Mouse (Mus musculus): ENCODE data around the gene Fgf9. TPM values are rescaled to one million over a fixed set of nuclear protein-coding genes. Genes with fewer than 3 reads are reported as not detected.

Gene Fgf9
- total RNA-seq, 2 experiments from 2014 or later: 17.2 to 18.4 TPM

Other genes with a start within 250 kb of the Fgf9 start
- under 1 TPM; 0.32 to 0.58 TPM for gene Ska3, start 244.4 kb upstream of the Fgf9 start, total RNA-seq (2021)
- 10 to 100 TPM; 64.5 to 72.0 TPM for gene Mrpl57, start 244.3 kb upstream of the Fgf9 start, total RNA-seq (2021)
- 10 to 100 TPM; 45.1 to 48.4 TPM for gene Zdhhc20, start 180.3 kb upstream of the Fgf9 start, total RNA-seq (2021)
- 10 to 100 TPM; 23.5 to 23.8 TPM for gene Micu2, start 71.3 kb upstream of the Fgf9 start, total RNA-seq (2021)

Data from layer of hippocampus, adult 18-20 months (tissue).